Mouse (Mus musculus) CD4-positive naive resting alpha-beta T cell, adult 76 days (primary cell): ENCODE data around the gene Muc3a. TPM values are rescaled to one million over a fixed set of nuclear protein-coding genes. Genes with fewer than 3 reads are reported as not detected.

Experiments used
- total RNA-seq: library from RNA; stranded (reverse); gene quantifications from one replicate; pipeline ENCODE4 v1.2.4, GENCODE M21; 2023

Muc3a gene
- 11.7 TPM for total RNA-seq

GRCm38 (mm10) chr5:137212289-137212688 is at the start of gene Muc3a:
Muc3a (minus strand) TSS chr5:137212389.

Other genes starting within 250 kb of the Muc3a start
- gene Cldn15, start 245.8 kb downstream of the Muc3a start, total RNA-seq = not detected
- gene Plod3, start 225.4 kb downstream of the Muc3a start, total RNA-seq = 11.8 TPM
- 25.0 TPM for gene Znhit1, start 224.4 kb downstream of the Muc3a start, total RNA-seq
- 0.21 TPM for gene Vgf, start 186.0 kb downstream of the Muc3a start, total RNA-seq
- 27.1 TPM for gene Ap1s1, start 166.3 kb downstream of the Muc3a start, total RNA-seq
- gene Serpine1, start 140.1 kb downstream of the Muc3a start, total RNA-seq = 0.53 TPM
- 77.6 TPM for gene Trim56, start 96.2 kb downstream of the Muc3a start, total RNA-seq
- gene Muc3, start 63.1 kb downstream of the Muc3a start, total RNA-seq = not detected
- gene Ache, start 75.1 kb upstream of the Muc3a start, total RNA-seq = 0.44 TPM
- 0.76 TPM for gene Ufsp1, start 82.2 kb upstream of the Muc3a start, total RNA-seq
- gene Srrt, start 95.3 kb upstream of the Muc3a start, total RNA-seq = 437 TPM
- gene Trip6, start 102.0 kb upstream of the Muc3a start, total RNA-seq = 6.0 TPM
- 16.2 TPM for gene Slc12a9, start 121.2 kb upstream of the Muc3a start, total RNA-seq
- 0.15 TPM for gene Ephb4, start 137.7 kb upstream of the Muc3a start, total RNA-seq